Mouse (Mus musculus) stomach, embryonic 14.5 days (tissue): ENCODE data around the gene Marveld3. TPM values are rescaled to one million over a fixed set of nuclear protein-coding genes. Genes with fewer than 3 reads are reported as not detected.

Experiments used
- ATAC-seq: fragments of 200-750 bp; cut with Nextera tagmentation; 2 replicates; pipeline ENCODE4 v1.8.0; 2017; ENCODE audit warnings: low read depth, moderate TSS enrichment; ENCODE audit not compliant: insufficient number of reproducible peaks, insufficient read depth, low FRiP score
- H3K27ac ChIP-seq: fragments of 300-500 bp; sonication (generic); 2 replicates; pipeline ENCODE4 v1.5.1; 2014; ENCODE audit warnings: mild to moderate bottlenecking, low read length, moderate library complexity, mixed read lengths
- H3K27me3 ChIP-seq: fragments of 300-500 bp; sonication (generic); 2 replicates; pipeline ENCODE4 v1.6.1; 2014; ENCODE audit warnings: low read length, control low read depth, mixed read lengths; ENCODE audit not compliant: control insufficient read depth, insufficient read depth
- H3K36me3 ChIP-seq: fragments of 300-500 bp; sonication (generic); 2 replicates; pipeline ENCODE4 v1.6.1; 2014; ENCODE audit warnings: mild to moderate bottlenecking, control low read depth, low read length, moderate library complexity, mixed read lengths; ENCODE audit not compliant: control insufficient read depth, insufficient read depth
- H3K4me1 ChIP-seq: fragments of 300-500 bp; sonication (generic); 2 replicates; pipeline ENCODE4 v1.6.1; 2014; ENCODE audit warnings: low read length, control low read depth, mixed read lengths; ENCODE audit not compliant: control insufficient read depth, insufficient read depth
- H3K4me2 ChIP-seq: fragments of 300-500 bp; sonication (generic); replicated peaks from 2 replicates; pipeline ENCODE4 v1.6.1; 2014; ENCODE audit warnings: low read depth, low read length, control low read depth
- H3K4me3 ChIP-seq: fragments of 300-500 bp; sonication (generic); 2 replicates; pipeline ENCODE4 v1.5.1; 2014; ENCODE audit warnings: low read depth, low read length, control low read depth
- H3K9ac ChIP-seq: fragments of 300-500 bp; sonication (generic); replicated peaks from 2 replicates; pipeline ENCODE4 v1.6.1; 2014; ENCODE audit warnings: low read depth, mild to moderate bottlenecking, control low read depth, low read length, moderate library complexity, mixed read lengths
- H3K9me3 ChIP-seq: fragments of 300-500 bp; sonication (generic); 2 replicates; pipeline ENCODE4 v1.6.1; 2016; ENCODE audit warnings: low read depth, low read length, control low read depth; ENCODE audit not compliant: control insufficient read depth
- WGBS: fragments of 180-500 bp; shearing (Covaris S2); extraction: QIAGEN DNeasy Blood & Tissue Kit; methylation state at CpG from one replicate; pipeline ENCODE4 v1.1.7; 2014; 5-methylcytosine and 5-hydroxymethylcytosine counted together
- polyA plus RNA-seq: library from polyadenylated mRNA; unstranded; fragments of >200 nt; fragmentation: Nextera tagmentation; extraction: Ambion mirVana; gene quantifications from 2 replicates; pipeline ENCODE4 v1.2.1, GENCODE M21; 2014

Marveld3 gene
- polyA plus RNA-seq = 2.3 and 4.5 TPM in 2 replicates

- peak within 1 kb of the TSS; percentile 59 for H3K4me2 ChIP-seq
- H3K4me1 ChIP-seq = peaks cover 9% of the 10 kb centered on the region; the same call in 1 of the 2 replicates
- 3% methylated on average over 64 of the region's 64 CpGs for WGBS
- ATAC-seq = peak; percentile 57
- H3K27me3 ChIP-seq = peaks cover 8% of the 10 kb centered on the region; the same call in 1 of the 2 replicates
- H3K27ac ChIP-seq = no peak within 1 kb of the TSS
- H3K36me3 ChIP-seq = no peaks in the 10 kb centered on the region
- H3K4me3 ChIP-seq = peak within 1 kb of the TSS; percentile 43
- no peaks in the 10 kb centered on the region for H3K9me3 ChIP-seq
- 0 out of 2 replicates have a peak within 1 kb of the TSS, but pooled peaks have one; percentile 25 for H3K9ac ChIP-seq
Observed at GRCm38 (mm10) chr8:109961693-109962367, at the start of gene Marveld3. Marveld3 (minus strand) TSS chr8:109962203.

GRCm38 (mm10) chr8:110010868-110011267 lies 48.9 kb upstream of the Marveld3 start:
- Histone ChIP-seq H3K4me3 (no peak overlapping the region), H3K27me3 (no peaks in the 10 kb centered on the region), H3K27ac (no peak overlapping the region), H3K36me3 (no peaks in the 10 kb centered on the region), H3K4me1 (no peaks in the 10 kb centered on the region), H3K9ac (no peak overlapping the region), H3K4me2 (no peak overlapping the region), H3K9me3 (no peaks in the 10 kb centered on the region)
- 36% methylated on average over 5 of the region's 5 CpGs for WGBS
- ATAC-seq = no peak

GRCm38 (mm10) chr8:110008995-110009446 lies 47.0 kb upstream of the Marveld3 start:
- no peak overlapping the region for H3K27ac ChIP-seq
- H3K36me3 ChIP-seq = no peaks in the 10 kb centered on the region
- no peaks in the 10 kb centered on the region for H3K4me1 ChIP-seq
- H3K27me3 ChIP-seq = no peaks in the 10 kb centered on the region
- 68% methylated on average over 8 of the region's 8 CpGs for WGBS
- no peaks in the 10 kb centered on the region for H3K9me3 ChIP-seq
- no peak overlapping the region for H3K4me2 ChIP-seq
- H3K9ac ChIP-seq = no peak overlapping the region
- H3K4me3 ChIP-seq = no peak overlapping the region
- ATAC-seq = no peak

GRCm38 (mm10) chr8:110008228-110008994 lies 46.4 kb upstream of the Marveld3 start:
- Histone ChIP-seq H3K9ac (no peak overlapping the region), H3K27me3 (no peaks in the 10 kb centered on the region), H3K4me1 (no peaks in the 10 kb centered on the region), H3K4me2 (no peak overlapping the region), H3K9me3 (no peaks in the 10 kb centered on the region), H3K36me3 (no peaks in the 10 kb centered on the region), H3K4me3 (no peak overlapping the region), H3K27ac (no peak overlapping the region)
- ATAC-seq = no peak
- 79% methylated on average over 26 of the region's 26 CpGs for WGBS

GRCm38 (mm10) chr8:110006312-110007023 lies 44.5 kb upstream of the Marveld3 start:
- Histone ChIP-seq H3K27ac (no peak overlapping the region), H3K27me3 (no peaks in the 10 kb centered on the region), H3K4me1 (no peaks in the 10 kb centered on the region), H3K36me3 (no peaks in the 10 kb centered on the region), H3K9ac (no peak overlapping the region), H3K4me2 (no peak overlapping the region), H3K9me3 (no peaks in the 10 kb centered on the region), H3K4me3 (no peak overlapping the region)
- WGBS = 58% methylated on average over 17 of the region's 17 CpGs
- no peak for ATAC-seq

GRCm38 (mm10) chr8:110004300-110004699 lies 42.3 kb upstream of the Marveld3 start:
- Histone ChIP-seq H3K9me3 (no peaks in the 10 kb centered on the region), H3K36me3 (no peaks in the 10 kb centered on the region), H3K9ac (no peak overlapping the region), H3K4me3 (no peak overlapping the region), H3K27me3 (no peaks in the 10 kb centered on the region), H3K27ac (no peak overlapping the region), H3K4me1 (no peaks in the 10 kb centered on the region), H3K4me2 (no peak overlapping the region)
- ATAC-seq = no peak
- WGBS = 61% methylated on average over 5 of the region's 5 CpGs

GRCm38 (mm10) chr8:110002953-110003352 lies 41.0 kb upstream of the Marveld3 start:
- Histone ChIP-seq H3K36me3 (no peaks in the 10 kb centered on the region), H3K4me1 (no peaks in the 10 kb centered on the region), H3K27me3 (no peaks in the 10 kb centered on the region), H3K4me3 (no peak overlapping the region), H3K9me3 (no peaks in the 10 kb centered on the region), H3K9ac (no peak overlapping the region), H3K4me2 (no peak overlapping the region), H3K27ac (no peak overlapping the region)
- ATAC-seq = no peak
- WGBS = 38% methylated on average over 9 of the region's 9 CpGs

GRCm38 (mm10) chr8:109999974-110000373 lies 38.0 kb upstream of the Marveld3 start:
- Histone ChIP-seq H3K9me3 (no peaks in the 10 kb centered on the region), H3K4me1 (no peaks in the 10 kb centered on the region), H3K4me2 (no peak overlapping the region), H3K27ac (no peak overlapping the region), H3K4me3 (no peak overlapping the region), H3K9ac (no peak overlapping the region), H3K36me3 (no peaks in the 10 kb centered on the region), H3K27me3 (no peaks in the 10 kb centered on the region)
- no peak for ATAC-seq
- 84% methylated on average over 10 of the region's 10 CpGs for WGBS
